Mouse (Mus musculus): ENCODE measurements around the gene Agmat. TPM values are rescaled to one million over a fixed set of nuclear protein-coding genes. Genes with fewer than 3 reads are reported as not detected.

Agmat gene
- polyA plus RNA-seq, 1 experiment from 2014 or later = 0.13 TPM

GRCm38 (mm10) chr4:141796954-141797353 is 50.5 kb downstream of the Agmat start:
- no peak overlapping the region for H3K4me3 ChIP-seq (ENCODE audit: low read depth, low read length)
- peaks cover 16% of the 10 kb centered on the region for H3K36me3 ChIP-seq (ENCODE audit: control insufficient read depth, insufficient read depth, low read length)
- H3K9ac ChIP-seq (ENCODE audit: low read depth, low read length) = no peak overlapping the region
- WGBS = 83% methylated on average over 4 of the region's 4 CpGs
- no peak for ATAC-seq (ENCODE audit: low read depth)
- H3K9me3 ChIP-seq (ENCODE audit: control insufficient read depth, low read length) = no peaks in the 10 kb centered on the region
- H3K27me3 ChIP-seq (replicated peaks; ENCODE audit: control insufficient read depth, insufficient read depth, low read length) = no peaks in the 10 kb centered on the region
- no peak overlapping the region for H3K27ac ChIP-seq (replicated peaks; ENCODE audit: low read depth, low read length)
- no peak for DNase-seq (ENCODE audit: low spot score)
- H3K4me1 ChIP-seq (ENCODE audit: control insufficient read depth, insufficient read depth, low read length) = peaks cover 9% of the 10 kb centered on the region; the same call in 1 of the 2 replicates
- no peak overlapping the region for H3K4me2 ChIP-seq (ENCODE audit: low read depth, low read length)

DNA sequence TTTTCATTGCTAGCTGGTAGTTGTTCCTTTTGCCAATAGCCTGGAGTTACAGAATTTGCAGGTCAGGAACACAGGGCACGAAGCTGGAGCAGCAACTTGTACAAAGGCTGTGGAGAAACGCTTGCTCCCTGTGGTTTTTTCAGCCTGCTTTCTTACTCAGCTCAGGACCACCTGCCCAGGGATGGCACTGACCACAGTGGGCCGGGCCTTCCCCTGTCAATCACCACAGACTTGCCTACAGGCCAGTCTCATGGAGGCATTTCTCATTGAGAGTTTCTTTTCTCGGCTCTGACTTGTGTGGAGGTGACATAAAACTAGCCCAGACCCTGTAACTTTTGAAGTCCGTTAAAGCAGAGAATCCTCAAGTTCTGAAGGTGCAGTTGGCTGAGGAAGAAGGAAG is 51.1 kb downstream of the Agmat start:
- H3K27ac ChIP-seq (replicated peaks; ENCODE audit: low read depth, low read length) = no peak overlapping the region
- H3K9ac ChIP-seq (ENCODE audit: low read depth, low read length) = no peak overlapping the region
- H3K4me2 ChIP-seq (ENCODE audit: low read depth, low read length) = no peak overlapping the region
- no peaks in the 10 kb centered on the region for H3K9me3 ChIP-seq (ENCODE audit: control insufficient read depth, low read length)
- DNase-seq (ENCODE audit: low spot score) (no peak), ATAC-seq (ENCODE audit: low read depth) (no peak)
- peaks cover 16% of the 10 kb centered on the region for H3K36me3 ChIP-seq (ENCODE audit: control insufficient read depth, insufficient read depth, low read length)
- 86% methylated on average over 5 of the region's 5 CpGs for WGBS
- H3K27me3 ChIP-seq (replicated peaks; ENCODE audit: control insufficient read depth, insufficient read depth, low read length) = no peaks in the 10 kb centered on the region
- H3K4me1 ChIP-seq (ENCODE audit: control insufficient read depth, insufficient read depth, low read length) = peaks cover 9% of the 10 kb centered on the region; the same call in 1 of the 2 replicates
- H3K4me3 ChIP-seq (ENCODE audit: low read depth, low read length) = no peak overlapping the region

GRCm38 (mm10) chr4:141804105-141804504 is 57.6 kb downstream of the Agmat start:
- ATAC-seq (ENCODE audit: low read depth) = no peak
- no peak overlapping the region for H3K4me3 ChIP-seq (ENCODE audit: low read depth, low read length)
- peaks cover 53% of the 10 kb centered on the region for H3K36me3 ChIP-seq (ENCODE audit: control insufficient read depth, insufficient read depth, low read length)
- WGBS = 87% methylated on average over 4 of the region's 4 CpGs
- DNase-seq (ENCODE audit: low spot score) = no peak
- no peaks in the 10 kb centered on the region for H3K4me1 ChIP-seq (ENCODE audit: control insufficient read depth, insufficient read depth, low read length)
- no peaks in the 10 kb centered on the region for H3K27me3 ChIP-seq (replicated peaks; ENCODE audit: control insufficient read depth, insufficient read depth, low read length)
- H3K9ac ChIP-seq (ENCODE audit: low read depth, low read length) = no peak overlapping the region
- no peaks in the 10 kb centered on the region for H3K9me3 ChIP-seq (ENCODE audit: control insufficient read depth, low read length)
- H3K4me2 ChIP-seq (ENCODE audit: low read depth, low read length) = no peak overlapping the region
- no peak overlapping the region for H3K27ac ChIP-seq (replicated peaks; ENCODE audit: low read depth, low read length)

GRCm38 (mm10) chr4:141805886-141806285 is 59.4 kb downstream of the Agmat start:
- WGBS = 94% methylated on average over 8 of the region's 8 CpGs
- peaks cover 68% of the 10 kb centered on the region for H3K36me3 ChIP-seq (ENCODE audit: control insufficient read depth, insufficient read depth, low read length)
- H3K4me1 ChIP-seq (ENCODE audit: control insufficient read depth, insufficient read depth, low read length) = no peaks in the 10 kb centered on the region
- no peaks in the 10 kb centered on the region for H3K27me3 ChIP-seq (replicated peaks; ENCODE audit: control insufficient read depth, insufficient read depth, low read length)
- no peak overlapping the region for H3K4me3 ChIP-seq (ENCODE audit: low read depth, low read length)
- H3K9me3 ChIP-seq (ENCODE audit: control insufficient read depth, low read length) = no peaks in the 10 kb centered on the region
- no peak overlapping the region for H3K4me2 ChIP-seq (ENCODE audit: low read depth, low read length)
- H3K27ac ChIP-seq (replicated peaks; ENCODE audit: low read depth, low read length) = no peak overlapping the region
- ATAC-seq (ENCODE audit: low read depth) = no peak
- H3K9ac ChIP-seq (ENCODE audit: low read depth, low read length) = no peak overlapping the region
- no peak for DNase-seq (ENCODE audit: low spot score)

Other genes with a start within 250 kb of the Agmat start
- gene Spen, start 208.1 kb upstream of the Agmat start, polyA plus RNA-seq (2014; fragmentation: Nextera tagmentation; extraction: Ambion mirVana) = 9.4 and 12.5 TPM in 2 replicates
- gene Fblim1, start 140.6 kb upstream of the Agmat start, polyA plus RNA-seq (2014; fragmentation: Nextera tagmentation; extraction: Ambion mirVana) = 22.8 and 27.7 TPM in 2 replicates
- 0.17 and 0.41 TPM in 2 replicates for gene Tmem82, start 128.0 kb upstream of the Agmat start, polyA plus RNA-seq (2014; fragmentation: Nextera tagmentation; extraction: Ambion mirVana)
- gene Slc25a34, start 122.9 kb upstream of the Agmat start, polyA plus RNA-seq (2014; fragmentation: Nextera tagmentation; extraction: Ambion mirVana) = 0.08 TPM in 1 of 2 replicates, not detected in the other
- 3.7 and 4.5 TPM in 2 replicates for gene Plekhm2, start 81.8 kb upstream of the Agmat start, polyA plus RNA-seq (2014; fragmentation: Nextera tagmentation; extraction: Ambion mirVana)
- 1.9 and 2.7 TPM in 2 replicates for gene Rsc1a1, start 61.1 kb upstream of the Agmat start, polyA plus RNA-seq (2014; fragmentation: Nextera tagmentation; extraction: Ambion mirVana)
- gene Ddi2, start 23.3 kb upstream of the Agmat start, polyA plus RNA-seq (2014; fragmentation: Nextera tagmentation; extraction: Ambion mirVana) = 18.8 and 19.4 TPM in 2 replicates
- 3.1 and 4.0 TPM in 2 replicates for gene Dnajc16, start 44.3 kb downstream of the Agmat start, polyA plus RNA-seq (2014; fragmentation: Nextera tagmentation; extraction: Ambion mirVana)
- gene Casp9, start 46.9 kb downstream of the Agmat start, polyA plus RNA-seq (2014; fragmentation: Nextera tagmentation; extraction: Ambion mirVana) = 10.3 and 14.2 TPM in 2 replicates
- not detected in 2 replicates for gene Cela2a, start 79.5 kb downstream of the Agmat start, polyA plus RNA-seq (2014; fragmentation: Nextera tagmentation; extraction: Ambion mirVana)
- not detected in 2 replicates for gene Ctrc, start 99.7 kb downstream of the Agmat start, polyA plus RNA-seq (2014; fragmentation: Nextera tagmentation; extraction: Ambion mirVana)
- 61.6 and 62.1 TPM in 2 replicates for gene Efhd2, start 128.2 kb downstream of the Agmat start, polyA plus RNA-seq (2014; fragmentation: Nextera tagmentation; extraction: Ambion mirVana)